Comparison of ENCODE assay signal across 8 mouse cellular contexts in genomic region chr11:32454800-32455506, GRCm38 (mm10). TPM values are rescaled to one million over a fixed set of nuclear protein-coding genes. Genes with fewer than 3 reads are reported as not detected.
DNase-seq lines count a peak whose midpoint lies in the region; ATAC-seq and TF ChIP-seq lines count a peak whose summit lies in the region.

TSS of gene Ubtd2 (plus strand) at chr11:32455370.

- H3K36me3 ChIP-seq in MEL (ENCODE audit: control insufficient read depth in 1 of 2, insufficient read depth in 2 of 2, low read length in 2 of 2): peaks cover 0 to 28% of the 10 kb centered on the region in 2 experiments; a peak in 2 of 4 replicates
- H3K36me3 ChIP-seq in lung, embryonic 16.5 days (ENCODE audit: control insufficient read depth, insufficient read depth, low read length): no peaks in the 10 kb centered on the region

- H3K27me3 ChIP-seq in MEL (ENCODE audit: control insufficient read depth in 1 of 2, insufficient read depth in 2 of 2, low read length in 2 of 2): no peaks in the 10 kb centered on the region
- no peaks in the 10 kb centered on the region for H3K27me3 ChIP-seq in cerebellum, adult 2 months (ENCODE audit: control insufficient read depth, insufficient read depth, low read length)
- H3K27me3 ChIP-seq in lung, embryonic 16.5 days (ENCODE audit: control insufficient read depth, insufficient read depth, low read depth, low read length): no peaks in the 10 kb centered on the region

- peak within 1 kb of the TSS; percentile 82 for H3K9ac ChIP-seq in MEL (ENCODE audit: control insufficient read depth, low read depth, low read length, poor library complexity, severe bottlenecking)
- H3K9ac ChIP-seq in lung, embryonic 16.5 days (ENCODE audit: low read length): peak within 1 kb of the TSS; percentile 97

- WGBS in cerebellum, adult 2 months: 1% methylated on average over 68 of the region's 86 CpGs
- WGBS in lung, embryonic 16.5 days: under 1% methylated on average over 56 of the region's 86 CpGs

- H3K4me2 ChIP-seq in lung, embryonic 16.5 days (ENCODE audit: low read depth, low read length): peak within 1 kb of the TSS; percentile 92

- ATAC-seq in hematopoietic stem cell, adult 5-6 weeks (replicated peaks in 1 of 2; ENCODE audit: insufficient read depth in 1 of 2, low FRiP score in 2 of 2, low TSS enrichment in 1 of 2, low read depth in 1 of 2, poor library complexity in 2 of 2, severe bottlenecking in 2 of 2): peak; percentile 89 to 92
- ATAC-seq in lung, embryonic 16.5 days (ENCODE audit: low read depth): peak; percentile 98

- TF ChIP-seq POLR2A in MEL (IDR thresholded peaks at IDR 0.05; ENCODE audit: control insufficient read depth in 1 of 2, insufficient read depth in 1 of 2, low read depth in 1 of 2, low read length in 2 of 2, poor library complexity in 1 of 2): peak; percentile 65 to 83; a peak in 2 of 4 replicates
- TF ChIP-seq POLR2A in cerebellum, adult 2 months (IDR thresholded peaks at IDR 0.05; ENCODE audit: borderline replicate concordance, insufficient read depth, low read length): peak; percentile 47; the same call in 1 of the 2 replicates

- TF ChIP-seq CTCF in MEL (IDR thresholded peaks at IDR 0.05 in 2 of 3, conservative IDR thresholded peaks at IDR 0.05 in 1 of 3; ENCODE audit: control insufficient read depth in 1 of 3, insufficient read depth in 1 of 3, low read depth in 2 of 3, low read length in 3 of 3, poor library complexity in 1 of 3, severe bottlenecking in 1 of 3): no peak
- TF ChIP-seq CTCF in cerebellum, adult 2 months (IDR thresholded peaks at IDR 0.05; ENCODE audit: borderline replicate concordance, insufficient read depth, low read depth, low read length): no peak

- H3K27ac ChIP-seq in MEL (ENCODE audit: control insufficient read depth, low read depth, low read length): peak within 1 kb of the TSS; percentile 24
- peak within 1 kb of the TSS; percentile 76 for H3K27ac ChIP-seq in cerebellum, adult 2 months (ENCODE audit: insufficient read depth, low read length)
- peak within 1 kb of the TSS; percentile 97 for H3K27ac ChIP-seq in lung, embryonic 16.5 days (ENCODE audit: low read length)

- H3K4me1 ChIP-seq in MEL (ENCODE audit: control insufficient read depth in 1 of 2, insufficient read depth in 2 of 2, low read length in 2 of 2): peaks cover 10 to 16% of the 10 kb centered on the region in 2 experiments
- H3K4me1 ChIP-seq in cerebellum, adult 2 months (ENCODE audit: control insufficient read depth, insufficient read depth, low read length): peaks cover 3% of the 10 kb centered on the region
- 0 out of 2 replicates have a peak, but pooled peaks cover 3% of the 10 kb centered on the region for H3K4me1 ChIP-seq in lung, embryonic 16.5 days (replicated peaks; ENCODE audit: control insufficient read depth, insufficient read depth, low read length)

- H3K4me3 ChIP-seq in MEL (ENCODE audit: control insufficient read depth in 1 of 2, insufficient read depth in 1 of 2, low read depth in 2 of 2, low read length in 2 of 2): peak within 1 kb of the TSS; percentile 88 to 96
- H3K4me3 ChIP-seq in cerebellum, adult 2 months (replicated peaks; ENCODE audit: insufficient read depth, low read depth, low read length): peak within 1 kb of the TSS; percentile 88
- peak within 1 kb of the TSS; percentile 94 for H3K4me3 ChIP-seq in lung, embryonic 16.5 days (ENCODE audit: low read length)

- TF ChIP-seq RAD21 in MEL (IDR thresholded peaks at IDR 0.05; ENCODE audit: low read depth, low read length): no peak

- peak; percentile 96 for DNase-seq in MEL (ENCODE audit: low read depth, low spot score)
- DNase-seq in cerebellum, adult 2 months: peak; percentile 97 to 98
- DNase-seq in forelimb bud, embryonic 11.5 days (ENCODE audit: low read depth, low spot score): peak; percentile 95
- DNase-seq in layer of hippocampus, adult 9-10 months (ENCODE audit: low spot score): peak; percentile 84
- peak; percentile 98 for DNase-seq in ovary, postnatal 10 days (ENCODE audit: low spot score)
- peak; percentile 96 to 98 for DNase-seq in thymus, postnatal 10 days (ENCODE audit: low spot score in 2 of 2)

- TF ChIP-seq EP300 in MEL (IDR thresholded peaks at IDR 0.05; ENCODE audit: low read depth in 1 of 2, low read length in 2 of 2): no peak; a peak in 1 of 4 replicates

- no peaks in the 10 kb centered on the region for H3K9me3 ChIP-seq in MEL (replicated peaks; ENCODE audit: insufficient read depth, low read length)
- no peaks in the 10 kb centered on the region for H3K9me3 ChIP-seq in lung, embryonic 16.5 days (ENCODE audit: control insufficient read depth, low read length)

- H3K79me2 ChIP-seq in MEL (ENCODE audit: control insufficient read depth, insufficient read depth, low read length, poor library complexity): peaks cover 17% of the 10 kb centered on the region

TF ChIP-seq in MEL, 35 proteins besides CTCF, POLR2A, EP300 and RAD21:
- no peak for TF ChIP-seq MAFK (IDR thresholded peaks at IDR 0.05; ENCODE audit: borderline replicate concordance, low read depth, low read length)
- peak; percentile 83 for TF ChIP-seq NELFE (IDR thresholded peaks at IDR 0.05; ENCODE audit: low read depth, low read length)
- no peak for TF ChIP-seq MYB (IDR thresholded peaks at IDR 0.05; ENCODE audit: low read depth, low read length)
- no peak for TF ChIP-seq MYC (IDR thresholded peaks at IDR 0.05; ENCODE audit: low read depth, low read length)
- peak; percentile 77; the same call in 1 of the 2 replicates for TF ChIP-seq MAZ (IDR thresholded peaks at IDR 0.05; ENCODE audit: low read depth, low read length)
- no peak for TF ChIP-seq JUND (IDR thresholded peaks at IDR 0.05; ENCODE audit: low read depth, low read length)
- no peak for TF ChIP-seq NRF1 (IDR thresholded peaks at IDR 0.05; ENCODE audit: insufficient read depth, low read depth, low read length, poor library complexity, severe bottlenecking)
- TF ChIP-seq MEF2A (IDR thresholded peaks at IDR 0.05; ENCODE audit: extremely low read depth, insufficient replicate concordance, low read depth, low read length, poor library complexity, severe bottlenecking): no peak
- TF ChIP-seq USF2 (IDR thresholded peaks at IDR 0.05; ENCODE audit: borderline replicate concordance in 1 of 2, insufficient read depth in 1 of 2, low read depth in 1 of 2, low read length in 2 of 2): no peak
- no peak for TF ChIP-seq POLR2AphosphoS2 (IDR thresholded peaks at IDR 0.05; ENCODE audit: low read length)
- no peak for TF ChIP-seq GABPA (IDR thresholded peaks at IDR 0.05; ENCODE audit: low read depth, low read length)
- no peak for TF ChIP-seq GATA1 (IDR thresholded peaks at IDR 0.05; ENCODE audit: low read depth, low read length)
- TF ChIP-seq TBP (IDR thresholded peaks at IDR 0.05; ENCODE audit: low read depth, low read length): no peak
- no peak for TF ChIP-seq CHD2 (IDR thresholded peaks at IDR 0.05; ENCODE audit: low read length)
- TF ChIP-seq ETS1 (IDR thresholded peaks at IDR 0.05; ENCODE audit: low read depth, low read length): no peak
- TF ChIP-seq SIN3A (IDR thresholded peaks at IDR 0.05; ENCODE audit: low read length): peak; percentile 8
- TF ChIP-seq UBTF (IDR thresholded peaks at IDR 0.05; ENCODE audit: borderline replicate concordance, insufficient read depth, low read depth, low read length): no peak
- TF ChIP-seq MXI1 (IDR thresholded peaks at IDR 0.05; ENCODE audit: low read depth, low read length): peak; percentile 70; the same call in 1 of the 2 replicates
- TF ChIP-seq KAT2A (conservative IDR thresholded peaks at IDR 0.05; ENCODE audit: low read depth, low read length): no peak; the same call in 1 of the 2 replicates
- TF ChIP-seq POLR2AphosphoS5 (IDR thresholded peaks at IDR 0.05; ENCODE audit: borderline replicate concordance, low read depth, low read length): no peak
- no peak for TF ChIP-seq ZNF384 (IDR thresholded peaks at IDR 0.05; ENCODE audit: low read depth, low read length)
- TF ChIP-seq ZMIZ1 (IDR thresholded peaks at IDR 0.05; ENCODE audit: low read depth, low read length): peak; percentile 91
- TF ChIP-seq USF1 (IDR thresholded peaks at IDR 0.05; ENCODE audit: low read depth, low read length): no peak
- TF ChIP-seq ELF1 (IDR thresholded peaks at IDR 0.05; ENCODE audit: low read depth, low read length): no peak
- no peak for TF ChIP-seq ZC3H11A (IDR thresholded peaks at IDR 0.05; ENCODE audit: low read depth, low read length)
- peak; percentile 53; the same call in 1 of the 2 replicates for TF ChIP-seq TCF12 (IDR thresholded peaks at IDR 0.05; ENCODE audit: low read depth, low read length)
- TF ChIP-seq E2F4 (IDR thresholded peaks at IDR 0.05; ENCODE audit: borderline replicate concordance, low read depth, low read length): no peak
- no peak for TF ChIP-seq ZKSCAN1 (IDR thresholded peaks at IDR 0.05; ENCODE audit: low read depth, low read length)
- peak; percentile 32; the same call in 1 of the 2 replicates for TF ChIP-seq MAX (IDR thresholded peaks at IDR 0.05; ENCODE audit: low read length)
- TF ChIP-seq HCFC1 (IDR thresholded peaks at IDR 0.05; ENCODE audit: low read depth, low read length): no peak
- no peak for TF ChIP-seq CHD1 (IDR thresholded peaks at IDR 0.05; ENCODE audit: low read depth, low read length)
- no peak for TF ChIP-seq SMC3 (IDR thresholded peaks at IDR 0.05; ENCODE audit: low read depth, low read length)
- TF ChIP-seq TAL1 (IDR thresholded peaks at IDR 0.05; ENCODE audit: low read length): no peak
- TF ChIP-seq BHLHE40 (IDR thresholded peaks at IDR 0.05; ENCODE audit: borderline replicate concordance, low read depth, low read length): no peak
- TF ChIP-seq RCOR1 (IDR thresholded peaks at IDR 0.05; ENCODE audit: low read depth, low read length): no peak; the same call in 1 of the 2 replicates
TF ChIP-seq in MEL: peak in this region for 7.

RNA-seq across cellular contexts. Expression of gene Ubtd2, which starts in this region (rescaled TPM):
- total RNA-seq in MEL (2012; rRNA removed): 22.4 and 25.7 TPM in 2 replicates
- 10 to 100 TPM in 1 of 2 experiments, not detected in 1; 28.7 TPM for polyA plus RNA-seq in MEL (2012; ENCODE audit: insufficient read depth in 1 of 2, insufficient read length in 2 of 2, low read depth in 1 of 2, low replicate concordance in 2 of 2, missing spikeins in 1 of 2)
- polyA plus RNA-seq in cerebellum, adult 2 months (2012; rRNA removed): 26.4 and 31.8 TPM in 2 replicates
- 4.7 and 10.4 TPM in 2 replicates for total RNA-seq in hematopoietic stem cell, adult 5-6 weeks (2017)
- polyA plus RNA-seq in lung, embryonic 16.5 days (2015; fragmentation: Nextera tagmentation; extraction: Ambion mirVana): 38.2 and 42.0 TPM in 2 replicates

Comparison
In these comparisons a context has a peak if more than half of its experiments do, and no peak if none do; other contexts are left out.
1. Peak in every context shown above with its lines: DNase-seq, ATAC-seq, H3K4me3 ChIP-seq and H3K27ac ChIP-seq.
2. H3K27ac ChIP-seq: peak in every context shown above with its lines; median percentile 97 in lung, embryonic 16.5 days; 76 in cerebellum, adult 2 months; 24 in MEL.